Mouse (Mus musculus): Measurements from ENCODE around the gene Slc25a15. TPM values are rescaled to one million over a fixed set of nuclear protein-coding genes. Genes with fewer than 3 reads are reported as not detected.

Gene Slc25a15
- polyA plus RNA-seq (2017; shearing (Covaris generic)): 6.0 TPM

DNA sequence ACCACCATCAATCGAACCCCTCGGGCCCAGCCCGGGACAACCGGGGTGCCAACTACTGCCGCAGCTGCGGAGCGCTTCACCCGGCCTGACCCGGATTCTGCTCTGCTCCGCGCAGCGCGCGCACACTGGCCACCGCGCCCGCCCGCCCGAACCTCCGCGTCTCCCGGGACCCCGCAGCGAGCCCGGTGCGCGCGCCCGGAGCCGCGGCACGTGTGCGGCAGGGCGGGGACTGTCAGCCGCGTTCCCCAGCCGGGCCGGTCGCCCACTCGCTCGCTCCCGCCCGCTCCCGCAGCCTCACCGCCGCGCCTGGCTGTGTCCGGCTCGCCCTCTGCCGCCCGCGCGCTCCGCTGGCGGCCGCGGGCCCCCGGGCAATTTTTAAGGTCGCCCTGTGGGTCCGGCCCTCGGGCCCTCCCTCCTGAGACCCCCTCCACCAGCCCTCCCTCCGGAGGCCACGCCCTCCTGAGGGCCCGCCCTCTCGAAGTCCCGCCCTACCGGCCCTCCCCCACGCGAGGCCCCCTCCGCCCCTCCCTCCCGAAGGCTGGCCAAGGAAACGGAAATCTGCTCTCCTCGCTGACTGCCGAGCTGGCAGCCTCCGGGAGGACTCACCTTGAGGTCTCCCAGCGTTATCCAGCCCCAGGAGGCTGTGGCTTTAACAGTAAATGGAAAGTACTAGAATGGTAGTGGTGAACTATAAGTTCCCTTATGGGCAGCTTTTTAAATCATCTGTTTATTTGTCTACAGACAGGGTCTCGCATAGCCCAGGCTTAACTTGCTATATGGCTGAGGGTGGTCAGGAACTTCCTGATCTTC is at the start of gene Slc25a15:
TSS of gene Slc25a15 (minus strand) at position 456 of the 810 bp plus-strand sequence.

DNA sequence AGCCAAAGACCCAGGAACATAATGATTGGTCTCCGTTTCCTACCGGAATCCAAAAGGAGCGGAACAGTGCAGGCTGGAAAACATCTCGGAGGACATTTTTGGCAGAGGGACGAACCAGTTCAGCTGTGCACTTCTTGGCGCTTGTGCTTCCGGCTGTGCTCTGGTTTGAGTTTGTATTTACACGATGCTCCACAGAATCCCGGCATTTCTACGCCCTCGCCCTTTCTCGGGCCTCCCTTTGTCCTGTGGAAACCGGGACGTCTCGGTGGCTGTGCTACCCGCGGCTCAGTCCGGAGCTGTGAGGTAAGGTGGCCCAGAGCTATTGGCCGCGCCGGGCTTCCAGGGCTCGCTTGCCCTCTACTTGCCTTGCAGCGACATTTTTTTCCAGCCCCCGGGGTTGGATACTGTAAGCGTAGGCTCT is 12.9 kb upstream of the Slc25a15 start, which contains the start of gene Mrps31:
TSS of gene Mrps31 (plus strand) at position 80 of the 421 bp plus-strand sequence.

Other genes starting within 250 kb of the Slc25a15 start
- gene Nek3, start 232.2 kb downstream of the Slc25a15 start, polyA plus RNA-seq (2017; shearing (Covaris generic)): 6.5 TPM
- gene Ckap2, start 212.8 kb downstream of the Slc25a15 start, polyA plus RNA-seq (2017; shearing (Covaris generic)): 3.3 TPM
- gene Vps36, start 205.8 kb downstream of the Slc25a15 start, polyA plus RNA-seq (2017; shearing (Covaris generic)): 46.5 TPM
- 0.32 TPM for gene Thsd1, start 171.3 kb downstream of the Slc25a15 start, polyA plus RNA-seq (2017; shearing (Covaris generic))
- gene Tpte, start 115.2 kb downstream of the Slc25a15 start, polyA plus RNA-seq (2017; shearing (Covaris generic)): not detected
- 29.5 TPM for gene Mrps31, start 12.8 kb upstream of the Slc25a15 start, polyA plus RNA-seq (2017; shearing (Covaris generic))